Mouse (Mus musculus) c-Kit-positive CD71-negative TER-119-negative erythroid progenitor cells, embryonic 14.5 days (primary cell): ENCODE results near the gene Tex2.
"Not testable (repeated sequence)": the region's sequence is repeated elsewhere in the genome, so short reads cannot be mapped to it uniquely, and the experiment has no call there.

Experiments
- DNase-seq: peaks from one replicate; pipeline ENCODE4 v3.0.0-alpha.2; 2013; ENCODE audit warnings: low read depth

The Tex2 gene

GRCm38 (mm10) chr11:106612961-106613637 lies at the start of gene Tex2:
Tex2 (minus strand) TSS chr11:106613423.
- DNase-seq: peak; percentile 86

GRCm38 (mm10) chr11:106662634-106663407 lies 49.6 kb upstream of the Tex2 start:
- DNase-seq: no peak

- peak; percentile 24 for DNase-seq
These were observed 47.3 kb upstream of the Tex2 start for GRCm38 (mm10) chr11:106660453-106661081.

- DNase-seq: no peak
These were observed 46.5 kb upstream of the Tex2 start for GRCm38 (mm10) chr11:106659598-106660295.

- DNase-seq: no peak
These were observed 45.0 kb upstream of the Tex2 start for GRCm38 (mm10) chr11:106658051-106658880.

GRCm38 (mm10) chr11:106656896-106657498 lies 43.8 kb upstream of the Tex2 start:
- not testable (repeated sequence) for DNase-seq

- DNase-seq: peak; percentile 78
These were observed 35.1 kb upstream of the Tex2 start for GRCm38 (mm10) chr11:106648347-106648746.

- DNase-seq: no peak
These were observed 29.9 kb upstream of the Tex2 start for GRCm38 (mm10) chr11:106642966-106643637.

GRCm38 (mm10) chr11:106641580-106641979 lies 28.4 kb upstream of the Tex2 start:
- no peak for DNase-seq

GRCm38 (mm10) chr11:106640059-106640458 lies 26.8 kb upstream of the Tex2 start:
- DNase-seq: no peak

- DNase-seq: no peak
These were observed 26.1 kb upstream of the Tex2 start for GRCm38 (mm10) chr11:106639356-106639692.

GRCm38 (mm10) chr11:106638551-106639355 lies 25.5 kb upstream of the Tex2 start:
- DNase-seq: no peak

GRCm38 (mm10) chr11:106637754-106638153 lies 24.5 kb upstream of the Tex2 start:
- no peak for DNase-seq

- DNase-seq: no peak
These were observed 22.7 kb upstream of the Tex2 start for GRCm38 (mm10) chr11:106635946-106636345.

- not testable (repeated sequence) for DNase-seq
These were observed 21.0 kb upstream of the Tex2 start for GRCm38 (mm10) chr11:106634175-106634574.

GRCm38 (mm10) chr11:106633456-106633855 lies 20.2 kb upstream of the Tex2 start:
- no peak for DNase-seq

- DNase-seq: no peak
These were observed 14.5 kb upstream of the Tex2 start for GRCm38 (mm10) chr11:106627692-106628091.

GRCm38 (mm10) chr11:106625577-106625976 lies 12.4 kb upstream of the Tex2 start:
- DNase-seq: no peak

GRCm38 (mm10) chr11:106623629-106624028 lies 10.4 kb upstream of the Tex2 start:
- no peak for DNase-seq

GRCm38 (mm10) chr11:106622056-106622455 lies 8.8 kb upstream of the Tex2 start:
- DNase-seq: no peak
